Mouse (Mus musculus): Measurements from ENCODE around the gene Gsto1. TPM values are rescaled to one million over a fixed set of nuclear protein-coding genes. Genes with fewer than 3 reads are reported as not detected.

Gene Gsto1
- polyA plus RNA-seq, 1 experiment from 2014 or later: 2,215 TPM

- H3K4me3 ChIP-seq (replicated peaks; ENCODE audit: low read length): no peak overlapping the region
- H3K36me3 ChIP-seq (ENCODE audit: control insufficient read depth, insufficient read depth, low read length): no peaks in the 10 kb centered on the region
- no peaks in the 10 kb centered on the region for H3K9me3 ChIP-seq (replicated peaks; ENCODE audit: control insufficient read depth, low read length)
- 46% methylated on average over 9 of the region's 9 CpGs for WGBS
- ATAC-seq (ENCODE audit: insufficient read depth, low FRiP score): no peak
- H3K27me3 ChIP-seq (ENCODE audit: control insufficient read depth, insufficient read depth, low read length): no peaks in the 10 kb centered on the region
- H3K4me2 ChIP-seq (ENCODE audit: low read depth, low read length): no peak overlapping the region
- H3K9ac ChIP-seq (ENCODE audit: low read length): no peak overlapping the region
- peaks cover 14% of the 10 kb centered on the region for H3K4me1 ChIP-seq (ENCODE audit: control insufficient read depth, insufficient read depth, low read length)
- H3K27ac ChIP-seq (ENCODE audit: low read length): no peak overlapping the region
Measured at GRCm38 (mm10) chr19:47882882-47883254, 28.1 kb downstream of the Gsto1 start.

- Histone ChIP-seq H3K4me2 (ENCODE audit: low read depth, low read length) (no peak overlapping the region), H3K9ac (ENCODE audit: low read length) (no peak overlapping the region), H3K36me3 (ENCODE audit: control insufficient read depth, insufficient read depth, low read length) (no peaks in the 10 kb centered on the region), H3K9me3 (replicated peaks; ENCODE audit: control insufficient read depth, low read length) (no peaks in the 10 kb centered on the region), H3K4me1 (ENCODE audit: control insufficient read depth, insufficient read depth, low read length) (peaks cover 14% of the 10 kb centered on the region), H3K4me3 (replicated peaks; ENCODE audit: low read length) (no peak overlapping the region), H3K27ac (ENCODE audit: low read length) (no peak overlapping the region), H3K27me3 (ENCODE audit: control insufficient read depth, insufficient read depth, low read length) (no peaks in the 10 kb centered on the region)
- 58% methylated on average over 13 of the region's 13 CpGs for WGBS
- ATAC-seq (ENCODE audit: insufficient read depth, low FRiP score): no peak
Measured at GRCm38 (mm10) chr19:47884296-47885085, 29.7 kb downstream of the Gsto1 start.

GRCm38 (mm10) chr19:47885191-47885743 lies 30.5 kb downstream of the Gsto1 start:
- Histone ChIP-seq H3K27me3 (ENCODE audit: control insufficient read depth, insufficient read depth, low read length) (no peaks in the 10 kb centered on the region), H3K4me1 (ENCODE audit: control insufficient read depth, insufficient read depth, low read length) (peaks cover 17% of the 10 kb centered on the region), H3K4me3 (replicated peaks; ENCODE audit: low read length) (no peak overlapping the region), H3K9ac (ENCODE audit: low read length) (no peak overlapping the region), H3K27ac (ENCODE audit: low read length) (no peak overlapping the region), H3K9me3 (replicated peaks; ENCODE audit: control insufficient read depth, low read length) (no peaks in the 10 kb centered on the region), H3K4me2 (ENCODE audit: low read depth, low read length) (no peak overlapping the region), H3K36me3 (ENCODE audit: control insufficient read depth, insufficient read depth, low read length) (no peaks in the 10 kb centered on the region)
- 56% methylated on average over 7 of the region's 7 CpGs for WGBS
- no peak for ATAC-seq (ENCODE audit: insufficient read depth, low FRiP score)

- 76% methylated on average over 11 of the region's 11 CpGs for WGBS
- no peaks in the 10 kb centered on the region for H3K9me3 ChIP-seq (replicated peaks; ENCODE audit: control insufficient read depth, low read length)
- H3K4me3 ChIP-seq (replicated peaks; ENCODE audit: low read length): no peak overlapping the region
- no peak for ATAC-seq (ENCODE audit: insufficient read depth, low FRiP score)
- no peaks in the 10 kb centered on the region for H3K36me3 ChIP-seq (ENCODE audit: control insufficient read depth, insufficient read depth, low read length)
- no peaks in the 10 kb centered on the region for H3K27me3 ChIP-seq (ENCODE audit: control insufficient read depth, insufficient read depth, low read length)
- no peak overlapping the region; the same call in 1 of the 2 replicates for H3K9ac ChIP-seq (ENCODE audit: low read length)
- peaks cover 18% of the 10 kb centered on the region for H3K4me1 ChIP-seq (ENCODE audit: control insufficient read depth, insufficient read depth, low read length)
- H3K27ac ChIP-seq (ENCODE audit: low read length): no peak overlapping the region
- no peak overlapping the region for H3K4me2 ChIP-seq (ENCODE audit: low read depth, low read length)
Measured at GRCm38 (mm10) chr19:47885886-47886285, 31.1 kb downstream of the Gsto1 start.

DNA sequence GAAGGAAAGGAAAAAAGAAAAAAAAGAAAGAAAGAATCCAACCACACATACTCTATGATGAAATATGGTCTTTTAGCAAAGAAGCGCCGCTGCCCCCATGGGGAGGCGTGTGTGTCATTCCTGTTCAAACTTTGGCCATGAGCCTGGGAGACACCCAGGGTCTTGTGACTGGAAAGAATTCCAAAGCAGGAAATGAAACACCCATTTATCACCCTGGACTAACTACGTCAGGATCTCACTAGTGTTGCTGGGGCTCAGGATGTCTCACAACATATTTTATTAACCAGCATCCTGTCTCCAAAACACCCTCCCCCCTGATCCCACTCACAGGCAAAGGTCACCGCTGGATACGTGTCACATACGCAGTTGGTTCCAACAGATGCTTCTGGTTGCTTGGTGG lies 31.8 kb downstream of the Gsto1 start:
- no peak overlapping the region for H3K27ac ChIP-seq (ENCODE audit: low read length)
- H3K4me3 ChIP-seq (replicated peaks; ENCODE audit: low read length): no peak overlapping the region
- H3K36me3 ChIP-seq (ENCODE audit: control insufficient read depth, insufficient read depth, low read length): no peaks in the 10 kb centered on the region
- WGBS: 40% methylated on average over 7 of the region's 7 CpGs
- peak; percentile 30; the same call in 1 of the 2 replicates for ATAC-seq (ENCODE audit: insufficient read depth, low FRiP score)
- H3K9me3 ChIP-seq (replicated peaks; ENCODE audit: control insufficient read depth, low read length): no peaks in the 10 kb centered on the region
- no peak overlapping the region for H3K4me2 ChIP-seq (ENCODE audit: low read depth, low read length)
- H3K4me1 ChIP-seq (ENCODE audit: control insufficient read depth, insufficient read depth, low read length): peaks cover 25% of the 10 kb centered on the region
- no peak overlapping the region for H3K9ac ChIP-seq (ENCODE audit: low read length)
- H3K27me3 ChIP-seq (ENCODE audit: control insufficient read depth, insufficient read depth, low read length): no peaks in the 10 kb centered on the region

GRCm38 (mm10) chr19:47887417-47887816 lies 32.6 kb downstream of the Gsto1 start:
- 88% methylated on average over 10 of the region's 10 CpGs for WGBS
- H3K4me3 ChIP-seq (replicated peaks; ENCODE audit: low read length): no peak overlapping the region
- ATAC-seq (ENCODE audit: insufficient read depth, low FRiP score): no peak
- no peak overlapping the region for H3K4me2 ChIP-seq (ENCODE audit: low read depth, low read length)
- H3K27ac ChIP-seq (ENCODE audit: low read length): no peak overlapping the region
- H3K9ac ChIP-seq (ENCODE audit: low read length): no peak overlapping the region
- H3K27me3 ChIP-seq (ENCODE audit: control insufficient read depth, insufficient read depth, low read length): no peaks in the 10 kb centered on the region
- no peaks in the 10 kb centered on the region for H3K36me3 ChIP-seq (ENCODE audit: control insufficient read depth, insufficient read depth, low read length)
- H3K9me3 ChIP-seq (replicated peaks; ENCODE audit: control insufficient read depth, low read length): no peaks in the 10 kb centered on the region
- peaks cover 33% of the 10 kb centered on the region for H3K4me1 ChIP-seq (ENCODE audit: control insufficient read depth, insufficient read depth, low read length)

DNA sequence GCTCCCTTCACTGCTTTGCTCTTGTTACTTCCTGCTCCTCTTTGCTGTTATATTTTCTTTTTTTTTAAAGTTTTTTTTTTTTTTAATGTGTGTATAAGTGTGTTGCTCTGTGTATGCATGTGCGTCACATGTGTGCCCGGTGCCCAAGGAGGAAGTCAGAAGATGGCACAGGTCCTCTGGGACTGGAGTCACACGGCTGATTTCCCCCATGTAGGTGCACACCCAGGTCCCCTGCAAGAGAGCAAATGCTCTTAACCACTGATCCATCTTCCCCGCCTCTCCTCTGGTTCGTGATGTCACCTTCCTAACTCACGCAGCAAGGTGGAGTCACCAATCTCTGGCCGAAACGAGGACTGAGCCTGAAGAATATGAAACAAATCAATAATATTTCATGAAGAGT lies 33.3 kb downstream of the Gsto1 start:
- no peak overlapping the region for H3K9ac ChIP-seq (ENCODE audit: low read length)
- H3K4me1 ChIP-seq (ENCODE audit: control insufficient read depth, insufficient read depth, low read length): peaks cover 34% of the 10 kb centered on the region
- WGBS: 89% methylated on average over 8 of the region's 8 CpGs

GRCm38 (mm10) chr19:47890489-47891130 lies 35.8 kb downstream of the Gsto1 start:
- Histone ChIP-seq H3K4me1 (ENCODE audit: control insufficient read depth, insufficient read depth, low read length) (peaks cover 34% of the 10 kb centered on the region), H3K4me2 (ENCODE audit: low read depth, low read length) (peak overlapping the region; percentile 23), H3K27me3 (ENCODE audit: control insufficient read depth, insufficient read depth, low read length) (no peaks in the 10 kb centered on the region), H3K4me3 (replicated peaks; ENCODE audit: low read length) (no peak overlapping the region), H3K36me3 (ENCODE audit: control insufficient read depth, insufficient read depth, low read length) (0 out of 2 replicates have a peak, but pooled peaks cover 5% of the 10 kb centered on the region), H3K27ac (ENCODE audit: low read length) (peak overlapping the region; percentile 77), H3K9ac (ENCODE audit: low read length) (no peak overlapping the region), H3K9me3 (replicated peaks; ENCODE audit: control insufficient read depth, low read length) (no peaks in the 10 kb centered on the region)
- no peak for ATAC-seq (ENCODE audit: insufficient read depth, low FRiP score)
- WGBS: 32% methylated on average over 10 of the region's 10 CpGs

More for the DNA sequence above, 33.3 kb downstream of the Gsto1 start:
- H3K27ac ChIP-seq (ENCODE audit: low read length): no peak overlapping the region
- no peak overlapping the region for H3K4me2 ChIP-seq (ENCODE audit: low read depth, low read length)
- no peak overlapping the region for H3K4me3 ChIP-seq (replicated peaks; ENCODE audit: low read length)
- H3K9me3 ChIP-seq (replicated peaks; ENCODE audit: control insufficient read depth, low read length): no peaks in the 10 kb centered on the region
- H3K27me3 ChIP-seq (ENCODE audit: control insufficient read depth, insufficient read depth, low read length): no peaks in the 10 kb centered on the region
- no peak for ATAC-seq (ENCODE audit: insufficient read depth, low FRiP score)
- no peaks in the 10 kb centered on the region for H3K36me3 ChIP-seq (ENCODE audit: control insufficient read depth, insufficient read depth, low read length)
